Mouse (Mus musculus): ENCODE data around the gene Fam163a.

GRCm38 (mm10) chr1:156034661-156035060, 170.2 kb downstream of the Fam163a start:
- TF ChIP-seq GATA1 (IDR thresholded peaks at IDR 0.05; ENCODE audit: low read length) = no peak
- no peak for TF ChIP-seq TAL1 (IDR thresholded peaks at IDR 0.05; ENCODE audit: low read length)

All from erythroblast, embryonic 14.5 days (primary cell).